Mouse (Mus musculus): ENCODE results near the gene Hmgn3. TPM values are rescaled to one million over a fixed set of nuclear protein-coding genes. Genes with fewer than 3 reads are reported as not detected.

The Hmgn3 gene
- total RNA-seq, 2 experiments from 2014 or later, result 97.0 to 97.7 TPM

GRCm38 (mm10) chr9:83108821-83109220, 37.7 kb downstream of the Hmgn3 start:
- intact Hi-C loops (cut with DNase I), result no loop called here
- no peak for DNase-seq (ENCODE audit: low spot score in 2 of 2)

- intact Hi-C loops (cut with DNase I), result loop anchor here (5.0 kb wide), 1 partner anchor 34 kb away; no protein-coding TSS in a partner anchor
- no peak for DNase-seq (ENCODE audit: low spot score in 2 of 2)
Measured at GRCm38 (mm10) chr9:83103785-83104184, 42.7 kb downstream of the Hmgn3 start.

- DNase-seq (ENCODE audit: low spot score in 2 of 2), result no peak
- intact Hi-C loops (cut with DNase I), result loop anchor here (5.0 kb wide), 1 partner anchor 36 kb away; no protein-coding TSS in a partner anchor
Measured at GRCm38 (mm10) chr9:83101691-83102090, 44.8 kb downstream of the Hmgn3 start.

- intact Hi-C loops (cut with DNase I), result loop anchor here (5.0 kb wide), 1 partner anchor 37 kb away; no protein-coding TSS in a partner anchor
- DNase-seq (ENCODE audit: low spot score in 2 of 2), result no peak
Measured at GRCm38 (mm10) chr9:83100786-83101185, 45.7 kb downstream of the Hmgn3 start.

- intact Hi-C loops (cut with DNase I), result no loop called here
- DNase-seq (ENCODE audit: low spot score in 2 of 2), result no peak
Measured at GRCm38 (mm10) chr9:83098652-83099307, 47.7 kb downstream of the Hmgn3 start.

- no peak for DNase-seq (ENCODE audit: low spot score in 2 of 2)
- intact Hi-C loops (cut with DNase I), result no loop called here
Measured at GRCm38 (mm10) chr9:83097816-83098215, 48.7 kb downstream of the Hmgn3 start.

- no peak for DNase-seq (ENCODE audit: low spot score in 2 of 2)
- intact Hi-C loops (cut with DNase I), result no loop called here
Measured at GRCm38 (mm10) chr9:83094649-83095336, 51.7 kb downstream of the Hmgn3 start.

GRCm38 (mm10) chr9:83083790-83084469, 62.6 kb downstream of the Hmgn3 start:
- intact Hi-C loops (cut with DNase I), result no loop called here

GRCm38 (mm10) chr9:83083091-83083490, 63.4 kb downstream of the Hmgn3 start:
- intact Hi-C loops (cut with DNase I), result no loop called here
- DNase-seq (ENCODE audit: low spot score in 2 of 2), result no peak

More at GRCm38 (mm10) chr9:83083790-83084469, 62.6 kb downstream of the Hmgn3 start:
- no peak for DNase-seq (ENCODE audit: low spot score in 2 of 2)

GRCm38 (mm10) chr9:83082296-83082695, 64.2 kb downstream of the Hmgn3 start:
- DNase-seq (ENCODE audit: low spot score in 2 of 2), result no peak
- intact Hi-C loops (cut with DNase I), result no loop called here

- no peak for DNase-seq (ENCODE audit: low spot score in 2 of 2)
- intact Hi-C loops (cut with DNase I), result no loop called here
Measured at GRCm38 (mm10) chr9:83079724-83080123, 66.8 kb downstream of the Hmgn3 start.

- DNase-seq (ENCODE audit: low spot score in 2 of 2), result no peak
- intact Hi-C loops (cut with DNase I), result loop anchor here (5.0 kb wide), 1 partner anchor 61 kb away; no protein-coding TSS in a partner anchor
Measured at GRCm38 (mm10) chr9:83068246-83068645, 78.2 kb downstream of the Hmgn3 start.

GRCm38 (mm10) chr9:83061289-83061688, 85.2 kb downstream of the Hmgn3 start:
- DNase-seq (ENCODE audit: low spot score in 2 of 2), result no peak
- intact Hi-C loops (cut with DNase I), result no loop called here

Other genes starting within 250 kb of the Hmgn3 start
- gene Phip, start 171.2 kb downstream of the Hmgn3 start, total RNA-seq (2021), result 10 to 100 TPM; 62.1 to 71.9 TPM